Mouse (Mus musculus): ENCODE measurements at regions not wholly inside any gene's neighbourhood (a gene's known extent, or its start where the extent isn't known, plus 50 kb on each side); places are given as distances from the start of the nearest gene placed in this dataset.

GRCm38 (mm10) chr4:125266212-125266611, 138.6 kb upstream of the Zc3h12a start:
- DNase-seq: no peak

- peak; percentile 3 to 21 for DNase-seq
Observed at GRCm38 (mm10) chr4:125265575-125265974, 137.9 kb upstream of the Zc3h12a start.

GRCm38 (mm10) chr4:125265065-125265464, 137.4 kb upstream of the Zc3h12a start:
- DNase-seq: no peak

GRCm38 (mm10) chr4:125261547-125261946, 133.9 kb upstream of the Zc3h12a start:
- no peak for DNase-seq

- no peak for DNase-seq
Observed at GRCm38 (mm10) chr4:125259306-125259705, 131.7 kb upstream of the Zc3h12a start.

GRCm38 (mm10) chr4:125257916-125258315, 130.3 kb upstream of the Zc3h12a start:
- no peak for DNase-seq

GRCm38 (mm10) chr4:125253161-125253560, 125.5 kb upstream of the Zc3h12a start:
- no peak for DNase-seq

GRCm38 (mm10) chr4:125252228-125252627, 124.6 kb upstream of the Zc3h12a start:
- DNase-seq: no peak

- no peak for DNase-seq
Observed at GRCm38 (mm10) chr4:125249061-125249460, 121.4 kb upstream of the Zc3h12a start.

GRCm38 (mm10) chr4:125246171-125246570, 118.5 kb upstream of the Zc3h12a start:
- DNase-seq: no peak

GRCm38 (mm10) chr4:125242512-125242911, 114.9 kb upstream of the Zc3h12a start:
- no peak for DNase-seq

- no peak for DNase-seq
Observed at GRCm38 (mm10) chr4:125241577-125242262, 114.1 kb upstream of the Zc3h12a start.

- peak in 1 of 2 experiments; percentile 5 for DNase-seq
Observed at GRCm38 (mm10) chr4:125231711-125232260, 104.1 kb upstream of the Zc3h12a start.

GRCm38 (mm10) chr4:125227194-125227593, 99.6 kb upstream of the Zc3h12a start:
- DNase-seq: no peak

- no peak for DNase-seq
Observed at GRCm38 (mm10) chr4:125222922-125223321, 95.3 kb upstream of the Zc3h12a start.

GRCm38 (mm10) chr4:125220314-125220713, 92.7 kb upstream of the Zc3h12a start:
- no peak for DNase-seq

- no peak for DNase-seq
Observed at GRCm38 (mm10) chr4:125219209-125219608, 91.6 kb upstream of the Zc3h12a start.

GRCm38 (mm10) chr4:125214306-125214705, 86.7 kb upstream of the Zc3h12a start:
- no peak for DNase-seq

- DNase-seq: no peak
Observed at GRCm38 (mm10) chr4:125212176-125212530, 84.5 kb upstream of the Zc3h12a start.

- peak in 1 of 2 experiments; percentile 2 for DNase-seq
Observed at GRCm38 (mm10) chr4:125211459-125212175, 84.0 kb upstream of the Zc3h12a start.

GRCm38 (mm10) chr4:125210719-125211118, 83.1 kb upstream of the Zc3h12a start:
- no peak for DNase-seq

GRCm38 (mm10) chr4:125208136-125208915, 80.7 kb upstream of the Zc3h12a start:
- DNase-seq: no peak

GRCm38 (mm10) chr4:125203521-125203920, 75.9 kb upstream of the Zc3h12a start:
- no peak for DNase-seq

Data from heart, adult 18-20 months (tissue).